Mouse (Mus musculus): ENCODE results near the gene Gm28047. TPM values are rescaled to one million over a fixed set of nuclear protein-coding genes. Genes with fewer than 3 reads are reported as not detected.
A peak's percentile ranks its signal among the peaks of the same experiment; 100 is the strongest.

Gm28047 gene
- polyA plus RNA-seq, 1 experiment from 2014 or later: not detected

GRCm38 (mm10) chr15:102532106-102532900, 92.6 kb downstream of the Gm28047 start:
- H3K36me3 ChIP-seq (ENCODE audit: insufficient read depth): peaks cover 76% of the 10 kb centered on the region
- no peak overlapping the region for H3K4me2 ChIP-seq
- H3K9me3 ChIP-seq (ENCODE audit: low read depth, low read length): no peaks in the 10 kb centered on the region
- ATAC-seq (ENCODE audit: insufficient read depth): no peak
- H3K27ac ChIP-seq (ENCODE audit: low read depth): no peak overlapping the region
- H3K4me1 ChIP-seq (ENCODE audit: insufficient read depth): no peaks in the 10 kb centered on the region
- no peaks in the 10 kb centered on the region for H3K27me3 ChIP-seq (ENCODE audit: insufficient read depth, low read length)
- 88% methylated on average over 3 of the region's 3 CpGs for WGBS
- no peak for DNase-seq
- no peak overlapping the region for H3K9ac ChIP-seq
- H3K4me3 ChIP-seq (ENCODE audit: low read depth, low read length): no peak overlapping the region
- TF ChIP-seq CTCF (IDR thresholded peaks at IDR 0.05; ENCODE audit: low read depth): no peak

- no peak overlapping the region for H3K4me2 ChIP-seq
- no peaks in the 10 kb centered on the region for H3K4me1 ChIP-seq (ENCODE audit: insufficient read depth)
- no peaks in the 10 kb centered on the region for H3K9me3 ChIP-seq (ENCODE audit: low read depth, low read length)
- H3K27me3 ChIP-seq (ENCODE audit: insufficient read depth, low read length): no peaks in the 10 kb centered on the region
- no peak overlapping the region for H3K4me3 ChIP-seq (ENCODE audit: low read depth, low read length)
- ATAC-seq (ENCODE audit: insufficient read depth): no peak
- DNase-seq: no peak
- no peak for TF ChIP-seq CTCF (IDR thresholded peaks at IDR 0.05; ENCODE audit: low read depth)
- H3K36me3 ChIP-seq (ENCODE audit: insufficient read depth): peaks cover 71% of the 10 kb centered on the region
- 86% methylated on average over 4 of the region's 4 CpGs for WGBS
- no peak overlapping the region for H3K9ac ChIP-seq
- H3K27ac ChIP-seq (ENCODE audit: low read depth): no peak overlapping the region
Measured at GRCm38 (mm10) chr15:102531586-102531985, 93.3 kb downstream of the Gm28047 start.

- Histone ChIP-seq H3K36me3 (ENCODE audit: insufficient read depth) (peaks cover 68% of the 10 kb centered on the region), H3K27ac (ENCODE audit: low read depth) (no peak overlapping the region), H3K4me1 (ENCODE audit: insufficient read depth) (no peaks in the 10 kb centered on the region), H3K9ac (no peak overlapping the region), H3K4me3 (ENCODE audit: low read depth, low read length) (no peak overlapping the region), H3K9me3 (ENCODE audit: low read depth, low read length) (no peaks in the 10 kb centered on the region), H3K4me2 (no peak overlapping the region), H3K27me3 (ENCODE audit: insufficient read depth, low read length) (no peaks in the 10 kb centered on the region)
- DNase-seq (no peak), ATAC-seq (ENCODE audit: insufficient read depth) (no peak)
- no peak for TF ChIP-seq CTCF (IDR thresholded peaks at IDR 0.05; ENCODE audit: low read depth)
- WGBS: 77% methylated on average over 4 of the region's 4 CpGs
Measured at GRCm38 (mm10) chr15:102530566-102530965, 94.3 kb downstream of the Gm28047 start.

- H3K9ac ChIP-seq: no peak overlapping the region
- TF ChIP-seq CTCF (IDR thresholded peaks at IDR 0.05; ENCODE audit: low read depth): no peak
- no peaks in the 10 kb centered on the region for H3K4me1 ChIP-seq (ENCODE audit: insufficient read depth)
- H3K4me3 ChIP-seq (ENCODE audit: low read depth, low read length): no peak overlapping the region
- DNase-seq: no peak
- H3K27me3 ChIP-seq (ENCODE audit: insufficient read depth, low read length): no peaks in the 10 kb centered on the region
- WGBS: 98% methylated on average over 1 of the region's 1 CpGs
- no peak for ATAC-seq (ENCODE audit: insufficient read depth)
- H3K36me3 ChIP-seq (ENCODE audit: insufficient read depth): peaks cover 70% of the 10 kb centered on the region
- H3K4me2 ChIP-seq: no peak overlapping the region
- no peak overlapping the region for H3K27ac ChIP-seq (ENCODE audit: low read depth)
- no peaks in the 10 kb centered on the region for H3K9me3 ChIP-seq (ENCODE audit: low read depth, low read length)
Measured at GRCm38 (mm10) chr15:102528396-102528795, 96.5 kb downstream of the Gm28047 start.

- H3K9ac ChIP-seq: no peak overlapping the region
- peaks cover 67% of the 10 kb centered on the region for H3K36me3 ChIP-seq (ENCODE audit: insufficient read depth)
- H3K27me3 ChIP-seq (ENCODE audit: insufficient read depth, low read length): no peaks in the 10 kb centered on the region
- H3K9me3 ChIP-seq (ENCODE audit: low read depth, low read length): no peaks in the 10 kb centered on the region
- no peak overlapping the region for H3K4me3 ChIP-seq (ENCODE audit: low read depth, low read length)
- DNase-seq: no peak
- no peaks in the 10 kb centered on the region for H3K4me1 ChIP-seq (ENCODE audit: insufficient read depth)
- TF ChIP-seq CTCF (IDR thresholded peaks at IDR 0.05; ENCODE audit: low read depth): peak; percentile 48
- ATAC-seq (ENCODE audit: insufficient read depth): no peak
- no peak overlapping the region for H3K27ac ChIP-seq (ENCODE audit: low read depth)
- no peak overlapping the region for H3K4me2 ChIP-seq
- WGBS: 72% methylated on average over 3 of the region's 3 CpGs
Measured at GRCm38 (mm10) chr15:102527936-102528335, 96.9 kb downstream of the Gm28047 start.

- TF ChIP-seq CTCF (IDR thresholded peaks at IDR 0.05; ENCODE audit: low read depth): no peak
- no peak overlapping the region for H3K4me2 ChIP-seq
- peaks cover 74% of the 10 kb centered on the region for H3K36me3 ChIP-seq (ENCODE audit: insufficient read depth)
- H3K9me3 ChIP-seq (ENCODE audit: low read depth, low read length): no peaks in the 10 kb centered on the region
- no peaks in the 10 kb centered on the region for H3K27me3 ChIP-seq (ENCODE audit: insufficient read depth, low read length)
- WGBS: 74% methylated on average over 6 of the region's 6 CpGs
- ATAC-seq (ENCODE audit: insufficient read depth): no peak
- H3K4me3 ChIP-seq (ENCODE audit: low read depth, low read length): no peak overlapping the region
- DNase-seq: no peak
- H3K4me1 ChIP-seq (ENCODE audit: insufficient read depth): no peaks in the 10 kb centered on the region
- H3K27ac ChIP-seq (ENCODE audit: low read depth): no peak overlapping the region
- H3K9ac ChIP-seq: no peak overlapping the region
Measured at GRCm38 (mm10) chr15:102526111-102527002, 98.5 kb downstream of the Gm28047 start.

Measured in lung, embryonic 14.5 days (tissue).